Mouse (Mus musculus) midbrain, postnatal 0 days (tissue): ENCODE measurements around the gene Slc30a4. TPM values are rescaled to one million over a fixed set of nuclear protein-coding genes. Genes with fewer than 3 reads are reported as not detected.

Source experiments
- ATAC-seq: fragments of 200-750 bp; cut with Nextera tagmentation; 2 replicates; pipeline ENCODE4 v1.8.0; 2017; ENCODE audit warnings: moderate number of reproducible peaks, mild to moderate bottlenecking, moderate TSS enrichment, moderate library complexity; ENCODE audit not compliant: low FRiP score
- DNase-seq: peaks from one replicate; pipeline ENCODE4 v3.0.0-alpha.2; 2015; ENCODE audit warnings: low spot score
- H3K27ac ChIP-seq: fragments of 300-500 bp; sonication (generic); 2 replicates; pipeline ENCODE4 v1.5.1; 2014; ENCODE audit warnings: low read depth, mild to moderate bottlenecking, low read length, mixed read lengths
- H3K27me3 ChIP-seq: fragments of 300-500 bp; sonication (generic); 2 replicates; pipeline ENCODE4 v1.6.1; 2014; ENCODE audit warnings: low read length, control low read depth, mixed read lengths; ENCODE audit not compliant: insufficient read depth
- H3K36me3 ChIP-seq: fragments of 300-500 bp; sonication (generic); 2 replicates; pipeline ENCODE4 v1.6.1; 2014; ENCODE audit warnings: low read length, control low read depth, mixed read lengths; ENCODE audit not compliant: insufficient read depth
- H3K4me1 ChIP-seq: fragments of 300-500 bp; sonication (generic); 2 replicates; pipeline ENCODE4 v1.6.1; 2014; ENCODE audit warnings: mild to moderate bottlenecking, control low read depth, antibody characterized with exemption, low read length, mixed read lengths; ENCODE audit not compliant: insufficient read depth
- H3K4me2 ChIP-seq: fragments of 300-500 bp; sonication (generic); 2 replicates; pipeline ENCODE4 v1.6.1; 2014; ENCODE audit warnings: low read depth, mild to moderate bottlenecking, low read length, mixed read lengths; ENCODE audit not compliant: poor library complexity, severe bottlenecking
- H3K4me3 ChIP-seq: fragments of 300-500 bp; sonication (generic); 2 replicates; pipeline ENCODE4 v1.5.1; 2014; ENCODE audit warnings: low read depth, mild to moderate bottlenecking, low read length, moderate library complexity
- H3K9ac ChIP-seq: fragments of 300-500 bp; sonication (generic); replicated peaks from 2 replicates; pipeline ENCODE4 v1.6.1; 2014; ENCODE audit warnings: mild to moderate bottlenecking, low read length, moderate library complexity, mixed read lengths; ENCODE audit not compliant: poor library complexity, severe bottlenecking
- H3K9me3 ChIP-seq: fragments of 300-500 bp; sonication (generic); 2 replicates; pipeline ENCODE4 v1.6.1; 2016; ENCODE audit warnings: low read length, control low read depth
- CTCF ChIP-seq: IDR thresholded peaks from 2 replicates; pipeline ENCODE4 v1.5.1; 2016; ENCODE audit warnings: antibody characterized with exemption, mild to moderate bottlenecking
- WGBS: fragments of 180-500 bp; shearing (Covaris S2); extraction: QIAGEN DNeasy Blood & Tissue Kit; methylation state at CpG from one replicate; pipeline ENCODE4 v1.1.7; 2014; 5-methylcytosine and 5-hydroxymethylcytosine counted together
- microRNA counts: library from miRNA; unstranded; fragments of <30 nt; microRNA quantifications from one replicate; lab custom pipeline; 2015
- microRNA-seq: library from miRNA; unstranded; fragments of <30 nt; microRNA quantifications from one replicate; pipeline ENCODE4, GENCODE M21; 2016; ENCODE audit warnings: borderline number of aligned reads
- polyA plus RNA-seq: library from polyadenylated mRNA; unstranded; fragments of >200 nt; fragmentation: Nextera tagmentation; extraction: Ambion mirVana; gene quantifications from 2 replicates; pipeline ENCODE4 v1.2.1, GENCODE M21; 2015
- total RNA-seq: library from RNA; depleted of rRNA; stranded (reverse); fragments of >200 nt; gene quantifications from 2 replicates; pipeline ENCODE4 v1.2.3, GENCODE M21; 2014; rRNA removed

The Slc30a4 gene
- total and polyA plus RNA-seq, 2 experiments from 2014 or later, result 6.1 to 31.6 TPM

GRCm38 (mm10) chr2:122638029-122638428, 64.4 kb downstream of the Slc30a4 start:
- no peaks in the 10 kb centered on the region for H3K4me1 ChIP-seq
- ATAC-seq (no peak), DNase-seq (no peak)
- peak overlapping the region; percentile 34 for H3K4me3 ChIP-seq
- peaks cover 5% of the 10 kb centered on the region; the same call in 1 of the 2 replicates for H3K27me3 ChIP-seq
- no peak for TF ChIP-seq CTCF
- peaks cover 6% of the 10 kb centered on the region; the same call in 1 of the 2 replicates for H3K36me3 ChIP-seq
- H3K9ac ChIP-seq, result no peak overlapping the region
- H3K27ac ChIP-seq, result no peak overlapping the region
- 30% methylated on average over 12 of the region's 12 CpGs for WGBS
- peak overlapping the region; percentile 62 for H3K4me2 ChIP-seq
- no peaks in the 10 kb centered on the region for H3K9me3 ChIP-seq

- peak; percentile 60; the same call in 1 of the 2 replicates for ATAC-seq
- H3K36me3 ChIP-seq, result peaks cover 10% of the 10 kb centered on the region; the same call in 1 of the 2 replicates
- peak; percentile 87 for TF ChIP-seq CTCF
- H3K4me3 ChIP-seq, result peak overlapping the region; percentile 34
- peak overlapping the region; percentile 62 for H3K4me2 ChIP-seq
- no peaks in the 10 kb centered on the region for H3K4me1 ChIP-seq
- no peak overlapping the region for H3K9ac ChIP-seq
- 2% methylated on average over 36 of the region's 36 CpGs for WGBS
- H3K9me3 ChIP-seq, result no peaks in the 10 kb centered on the region
- DNase-seq, result peak; percentile 69
- H3K27me3 ChIP-seq, result peaks cover 5% of the 10 kb centered on the region; the same call in 1 of the 2 replicates
- H3K27ac ChIP-seq, result no peak overlapping the region
Observed at GRCm38 (mm10) chr2:122637526-122637997, 64.9 kb downstream of the Slc30a4 start.

DNA sequence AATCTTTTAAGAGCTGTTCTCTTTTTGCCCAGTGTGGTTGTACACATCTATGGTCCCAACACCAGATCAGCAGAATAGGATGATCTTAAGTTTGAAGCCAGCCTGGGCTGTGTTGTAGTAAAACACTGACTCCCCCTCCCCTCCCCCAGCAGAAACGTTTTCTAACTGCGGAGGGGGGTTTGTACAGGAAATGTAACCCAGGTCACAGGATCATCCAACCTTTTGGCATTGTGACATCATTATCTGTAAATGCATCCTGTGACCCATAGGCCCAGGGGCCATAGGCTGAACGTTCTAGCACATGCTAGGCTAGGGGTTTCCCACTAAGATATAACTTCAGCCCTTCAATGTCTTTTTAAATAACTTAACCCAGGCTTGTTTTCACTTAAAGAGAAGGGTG, 65.8 kb downstream of the Slc30a4 start, which contains the start of gene AA467197:
AA467197 (plus strand) TSS at position 301 of the 400 bp plus-strand sequence.
- 63% methylated on average over 3 of the region's 3 CpGs for WGBS
- no peak within 1 kb of the TSS for H3K27ac ChIP-seq
- H3K4me1 ChIP-seq, result 0 out of 2 replicates have a peak, but pooled peaks cover 2% of the 10 kb centered on the region
- H3K9me3 ChIP-seq, result no peaks in the 10 kb centered on the region
- no peak for DNase-seq
- H3K4me3 ChIP-seq, result peak within 1 kb of the TSS; percentile 34
- H3K4me2 ChIP-seq, result peak within 1 kb of the TSS; percentile 62
- TF ChIP-seq CTCF, result no peak
- ATAC-seq, result no peak
- H3K9ac ChIP-seq, result no peak within 1 kb of the TSS
- peaks cover 5% of the 10 kb centered on the region; the same call in 1 of the 2 replicates for H3K27me3 ChIP-seq
- H3K36me3 ChIP-seq, result peaks cover 13% of the 10 kb centered on the region; the same call in 1 of the 2 replicates

MicroRNA genes within 50 kb of the gene (microRNA counts, 519-probe panel; counts per million panel counts)
- 528 counts per million, percentile 58 among the panel's probes with 10 or more counts for microRNA mmu-miR-147 (lab: Ali Mortazavi, UCI)

Small RNAs within 50 kb of the gene (microRNA-seq; reads per million reads assigned to microRNA genes)
- gene Mir147, result 8.4 reads per million, percentile 18 among the genes with 10 or more reads in this experiment

Other genes starting within 250 kb of the Slc30a4 start
- gene Gm14085, start 217.7 kb downstream of the Slc30a4 start, total RNA-seq, result 0.05 TPM in 2 replicates
- gene Gm14085, start 217.7 kb downstream of the Slc30a4 start, polyA plus RNA-seq, result not detected in 2 replicates
- gene Gatm, start 91.4 kb downstream of the Slc30a4 start, total RNA-seq, result 44.9 and 55.5 TPM in 2 replicates
- gene Gatm, start 91.4 kb downstream of the Slc30a4 start, polyA plus RNA-seq, result 68.4 and 72.1 TPM in 2 replicates
- 1.0 TPM in 1 of 2 replicates, not detected in the other for gene AA467197, start 65.7 kb downstream of the Slc30a4 start, total RNA-seq
- gene AA467197, start 65.7 kb downstream of the Slc30a4 start, polyA plus RNA-seq, result 0.47 and 1.0 TPM in 2 replicates
- 76.7 and 108 TPM in 2 replicates for gene Bloc1s6, start 35.8 kb upstream of the Slc30a4 start, total RNA-seq
- gene Bloc1s6, start 35.8 kb upstream of the Slc30a4 start, polyA plus RNA-seq, result 115 and 124 TPM in 2 replicates
- 2.8 and 4.2 TPM in 2 replicates for gene Sqor, start 62.6 kb upstream of the Slc30a4 start, total RNA-seq
- 2.8 and 3.6 TPM in 2 replicates for gene Sqor, start 62.6 kb upstream of the Slc30a4 start, polyA plus RNA-seq